Mouse (Mus musculus) hindbrain, embryonic 16.5 days (tissue): ENCODE measurements around the gene Cox17. TPM values are rescaled to one million over a fixed set of nuclear protein-coding genes. Genes with fewer than 3 reads are reported as not detected.

ENCODE experiments used
- ATAC-seq: fragments of 200-750 bp; cut with Nextera tagmentation; 2 replicates; pipeline ENCODE4 v1.8.0; 2017; ENCODE audit warnings: moderate TSS enrichment, moderate library complexity
- H3K27ac ChIP-seq: fragments of 300-500 bp; sonication (generic); 2 replicates; pipeline ENCODE4 v1.5.1; 2014; ENCODE audit warnings: low read depth, mild to moderate bottlenecking, control low read depth, low read length, moderate library complexity
- H3K27me3 ChIP-seq: fragments of 300-500 bp; sonication (generic); replicated peaks from 2 replicates; pipeline ENCODE4 v1.6.1; 2014; ENCODE audit warnings: low read length; ENCODE audit not compliant: control insufficient read depth, insufficient read depth
- H3K36me3 ChIP-seq: fragments of 300-500 bp; sonication (generic); 2 replicates; pipeline ENCODE4 v1.6.1; 2014; ENCODE audit warnings: mild to moderate bottlenecking, low read length, moderate library complexity, mixed read lengths; ENCODE audit not compliant: control insufficient read depth, insufficient read depth
- H3K4me1 ChIP-seq: fragments of 300-500 bp; sonication (generic); 2 replicates; pipeline ENCODE4 v1.6.1; 2014; ENCODE audit warnings: low read depth, low read length; ENCODE audit not compliant: control insufficient read depth, insufficient read depth
- H3K4me2 ChIP-seq: fragments of 300-500 bp; sonication (generic); 2 replicates; pipeline ENCODE4 v1.6.1; 2014; ENCODE audit warnings: mild to moderate bottlenecking, low read length, control low read depth, moderate library complexity
- H3K4me3 ChIP-seq: fragments of 300-500 bp; sonication (generic); 2 replicates; pipeline ENCODE4 v1.5.1; 2014; ENCODE audit warnings: mild to moderate bottlenecking, low read length, control low read depth, moderate library complexity
- H3K9ac ChIP-seq: fragments of 300-500 bp; sonication (generic); 2 replicates; pipeline ENCODE4 v1.6.1; 2014; ENCODE audit warnings: low read depth, mild to moderate bottlenecking, control low read depth, low read length, moderate library complexity
- H3K9me3 ChIP-seq: fragments of 300-500 bp; sonication (generic); 2 replicates; pipeline ENCODE4 v1.6.1; 2014; ENCODE audit warnings: mild to moderate bottlenecking, low read length, moderate library complexity; ENCODE audit not compliant: control insufficient read depth
- WGBS: fragments of 180-500 bp; shearing (Covaris S2); extraction: QIAGEN DNeasy Blood & Tissue Kit; methylation state at CpG from one replicate; pipeline ENCODE4 v1.1.7; 2014; 5-methylcytosine and 5-hydroxymethylcytosine counted together
- polyA plus RNA-seq: library from polyadenylated mRNA; unstranded; fragments of >200 nt; fragmentation: Nextera tagmentation; extraction: Ambion mirVana; gene quantifications from 2 replicates; pipeline ENCODE4 v1.2.1, GENCODE M21; 2015

Cox17 gene
- polyA plus RNA-seq, 1 experiment from 2014 or later = 71.9 TPM

GRCm38 (mm10) chr16:38373439-38373838, 26.6 kb downstream of the Cox17 start:
- 83% methylated on average over 10 of the region's 10 CpGs for WGBS
- no peak for ATAC-seq

DNA sequence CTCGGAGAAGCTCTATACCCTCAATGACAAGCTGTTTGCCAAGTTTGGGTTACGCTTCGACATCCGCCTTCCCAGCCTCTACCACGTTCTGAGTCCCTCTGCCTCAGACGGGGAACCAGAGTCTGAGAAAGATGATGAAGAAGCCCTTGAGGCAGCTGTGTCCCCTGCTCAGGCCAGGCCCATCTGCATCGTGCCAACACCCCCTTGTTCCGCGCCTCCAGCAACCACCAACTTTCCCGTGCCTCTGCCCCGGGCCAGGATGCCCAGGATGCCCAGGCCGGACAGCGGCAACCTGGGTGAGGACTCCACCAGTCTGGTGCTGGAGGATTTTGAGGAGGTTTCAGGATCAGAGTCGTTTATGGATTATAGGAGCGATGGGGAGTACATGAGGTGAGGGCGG, 27.1 kb downstream of the Cox17 start:
- no peak overlapping the region for H3K4me3 ChIP-seq
- no peaks in the 10 kb centered on the region for H3K36me3 ChIP-seq
- peaks cover 6% of the 10 kb centered on the region; the same call in 1 of the 2 replicates for H3K4me1 ChIP-seq
- no peak overlapping the region for H3K27ac ChIP-seq
- no peaks in the 10 kb centered on the region for H3K9me3 ChIP-seq
- no peak for ATAC-seq
- 86% methylated on average over 16 of the region's 16 CpGs for WGBS
- peak overlapping the region; percentile 8; the same call in 1 of the 2 replicates for H3K4me2 ChIP-seq
- no peaks in the 10 kb centered on the region for H3K27me3 ChIP-seq
- H3K9ac ChIP-seq = no peak overlapping the region

More at GRCm38 (mm10) chr16:38373439-38373838, 26.6 kb downstream of the Cox17 start:
- Histone ChIP-seq H3K27ac (no peak overlapping the region), H3K4me2 (no peak overlapping the region), H3K9ac (no peak overlapping the region), H3K9me3 (no peaks in the 10 kb centered on the region), H3K4me1 (peaks cover 6% of the 10 kb centered on the region; the same call in 1 of the 2 replicates), H3K36me3 (no peaks in the 10 kb centered on the region), H3K27me3 (no peaks in the 10 kb centered on the region), H3K4me3 (no peak overlapping the region)

DNA sequence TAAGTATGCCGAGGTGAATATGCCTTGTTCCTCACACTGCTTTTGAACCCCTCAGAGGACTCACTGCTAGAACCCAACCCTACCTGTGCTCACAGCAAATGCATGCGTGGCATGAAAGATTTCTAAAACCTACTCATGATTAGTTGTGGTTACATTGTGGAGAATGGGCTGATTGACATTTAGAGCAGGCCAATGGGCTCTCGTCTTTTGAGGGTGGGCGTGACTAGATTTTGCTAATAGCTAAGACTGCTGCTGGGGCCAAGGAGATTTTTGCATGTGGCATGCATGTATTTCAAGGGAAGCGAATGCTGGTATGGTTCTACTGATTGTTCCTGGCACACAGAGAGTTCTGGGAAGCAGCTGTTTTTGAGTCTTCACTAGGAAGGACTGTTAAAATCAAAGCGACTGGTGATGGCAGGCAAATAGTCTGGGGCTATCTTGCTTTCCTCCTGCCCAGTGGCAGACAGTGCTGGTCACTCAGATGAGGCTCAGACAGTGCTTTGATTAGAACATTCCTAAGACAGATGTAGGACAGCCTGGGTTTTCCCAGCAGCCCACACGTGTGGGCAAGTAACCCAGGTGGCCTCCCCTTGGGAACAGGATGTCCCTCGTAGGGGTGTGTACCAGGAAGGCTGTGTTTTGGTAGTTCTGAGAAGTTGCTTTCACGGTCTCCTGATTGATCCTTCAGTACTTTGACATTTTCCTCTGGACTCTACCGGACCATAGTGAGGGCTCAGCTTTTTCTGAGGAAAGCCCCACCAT, 27.8 kb downstream of the Cox17 start:
- no peak overlapping the region for H3K4me3 ChIP-seq
- H3K4me2 ChIP-seq = no peak overlapping the region; the same call in 1 of the 2 replicates
- WGBS = 84% methylated on average over 10 of the region's 10 CpGs
- H3K36me3 ChIP-seq = no peaks in the 10 kb centered on the region
- H3K9ac ChIP-seq = no peak overlapping the region
- no peak for ATAC-seq
- no peak overlapping the region for H3K27ac ChIP-seq
- H3K4me1 ChIP-seq = peaks cover 6% of the 10 kb centered on the region; the same call in 1 of the 2 replicates
- no peaks in the 10 kb centered on the region for H3K9me3 ChIP-seq
- H3K27me3 ChIP-seq = no peaks in the 10 kb centered on the region

GRCm38 (mm10) chr16:38375182-38375581, 28.4 kb downstream of the Cox17 start:
- Histone ChIP-seq H3K4me2 (no peak overlapping the region), H3K4me1 (peaks cover 6% of the 10 kb centered on the region; the same call in 1 of the 2 replicates), H3K4me3 (no peak overlapping the region), H3K27me3 (no peaks in the 10 kb centered on the region), H3K27ac (no peak overlapping the region), H3K9ac (no peak overlapping the region), H3K9me3 (no peaks in the 10 kb centered on the region), H3K36me3 (no peaks in the 10 kb centered on the region)
- no peak for ATAC-seq
- 87% methylated on average over 7 of the region's 7 CpGs for WGBS

DNA sequence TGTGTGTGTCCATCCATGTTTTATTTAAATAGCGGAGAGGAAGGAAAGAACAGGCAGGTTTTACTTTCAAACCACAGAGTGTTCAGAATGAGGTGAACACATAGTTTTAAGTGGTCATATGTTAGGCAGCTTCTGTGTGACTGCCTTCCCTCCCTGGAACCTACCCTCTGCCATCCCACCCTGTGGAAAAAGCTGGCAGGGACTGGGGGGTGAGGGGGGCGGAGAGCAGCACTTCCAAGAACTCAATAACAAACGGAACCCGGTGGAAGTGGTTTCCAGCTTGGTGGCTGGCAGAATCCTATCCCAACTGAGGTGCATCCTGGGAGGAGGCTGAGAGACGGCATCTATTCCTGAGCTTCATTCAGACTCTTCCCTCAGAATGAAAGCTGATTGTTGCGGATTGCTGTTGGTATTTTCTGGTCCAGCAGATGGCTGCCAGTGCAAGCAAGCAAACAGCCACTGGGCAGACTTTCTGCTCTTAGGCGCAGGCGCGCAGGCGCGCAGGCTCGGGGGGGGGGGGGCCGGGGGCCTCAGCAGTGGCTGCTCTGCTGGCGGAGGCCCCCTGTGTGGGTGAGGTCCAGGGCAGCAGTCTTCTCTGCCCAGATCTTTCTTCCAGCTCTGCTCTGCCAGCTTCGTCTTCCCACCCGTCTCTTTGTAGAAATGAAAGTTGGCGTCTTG, 29.5 kb downstream of the Cox17 start:
- no peaks in the 10 kb centered on the region for H3K36me3 ChIP-seq
- H3K4me2 ChIP-seq = peak overlapping the region; percentile 55
- H3K9ac ChIP-seq = peak overlapping the region; percentile 63
- peak overlapping the region; percentile 86 for H3K27ac ChIP-seq
- peak; percentile 94 for ATAC-seq
- H3K4me1 ChIP-seq = peaks cover 6% of the 10 kb centered on the region; the same call in 1 of the 2 replicates
- no peaks in the 10 kb centered on the region for H3K9me3 ChIP-seq
- H3K27me3 ChIP-seq = no peaks in the 10 kb centered on the region
- peak overlapping the region; percentile 29 for H3K4me3 ChIP-seq
- 29% methylated on average over 16 of the region's 17 CpGs for WGBS

GRCm38 (mm10) chr16:38376841-38377249, 30.1 kb downstream of the Cox17 start:
- peak; percentile 53 for ATAC-seq
- H3K36me3 ChIP-seq = no peaks in the 10 kb centered on the region
- H3K4me2 ChIP-seq = peak overlapping the region; percentile 55
- peak overlapping the region; percentile 86 for H3K27ac ChIP-seq
- H3K9me3 ChIP-seq = no peaks in the 10 kb centered on the region
- 45% methylated on average over 8 of the region's 8 CpGs for WGBS
- H3K27me3 ChIP-seq = no peaks in the 10 kb centered on the region
- no peak overlapping the region; the same call in 1 of the 2 replicates for H3K9ac ChIP-seq
- peaks cover 6% of the 10 kb centered on the region; the same call in 1 of the 2 replicates for H3K4me1 ChIP-seq
- H3K4me3 ChIP-seq = peak overlapping the region; percentile 29

- no peaks in the 10 kb centered on the region for H3K27me3 ChIP-seq
- no peak for ATAC-seq
- H3K36me3 ChIP-seq = no peaks in the 10 kb centered on the region
- H3K9ac ChIP-seq = no peak overlapping the region
- 84% methylated on average over 6 of the region's 6 CpGs for WGBS
- no peak overlapping the region for H3K27ac ChIP-seq
- no peak overlapping the region for H3K4me2 ChIP-seq
- H3K4me3 ChIP-seq = no peak overlapping the region
- no peaks in the 10 kb centered on the region for H3K9me3 ChIP-seq
- H3K4me1 ChIP-seq = peaks cover 6% of the 10 kb centered on the region; the same call in 1 of the 2 replicates
Observed at GRCm38 (mm10) chr16:38377546-38377945, 30.8 kb downstream of the Cox17 start.

GRCm38 (mm10) chr16:38378591-38378990, 31.8 kb downstream of the Cox17 start:
- Histone ChIP-seq H3K4me3 (no peak overlapping the region), H3K4me2 (no peak overlapping the region), H3K27ac (no peak overlapping the region), H3K36me3 (no peaks in the 10 kb centered on the region), H3K4me1 (peaks cover 6% of the 10 kb centered on the region; the same call in 1 of the 2 replicates), H3K9me3 (no peaks in the 10 kb centered on the region), H3K9ac (no peak overlapping the region), H3K27me3 (no peaks in the 10 kb centered on the region)
- no peak for ATAC-seq
- WGBS = 76% methylated on average over 6 of the region's 6 CpGs

- no peaks in the 10 kb centered on the region for H3K36me3 ChIP-seq
- no peaks in the 10 kb centered on the region for H3K27me3 ChIP-seq
- no peaks in the 10 kb centered on the region for H3K9me3 ChIP-seq
- no peak overlapping the region for H3K4me3 ChIP-seq
- no peak overlapping the region for H3K4me2 ChIP-seq
- peaks cover 6% of the 10 kb centered on the region; the same call in 1 of the 2 replicates for H3K4me1 ChIP-seq
- no peak overlapping the region for H3K27ac ChIP-seq
- no peak for ATAC-seq
- WGBS = 64% methylated on average over 6 of the region's 6 CpGs
- H3K9ac ChIP-seq = no peak overlapping the region
Observed at GRCm38 (mm10) chr16:38379088-38379487, 32.3 kb downstream of the Cox17 start.
